Mouse (Mus musculus): ENCODE measurements around the gene Rhox3h.
"Not testable (repeated sequence)": the region's sequence is repeated elsewhere in the genome, so short reads cannot be mapped to it uniquely, and the experiment has no call there.

Rhox3h gene

GRCm38 (mm10) chrX:37668664-37669063 is at the start of gene Rhox3h:
Gene Rhox3h (minus strand): TSS chrX:37668764.
- DNase-seq (ENCODE audit: low read depth) = not testable (repeated sequence)

GRCm38 (mm10) chrX:37701821-37702387 is 33.3 kb upstream of the Rhox3h start:
- DNase-seq (ENCODE audit: low read depth) = no peak

GRCm38 (mm10) chrX:37692261-37692660 is 23.7 kb upstream of the Rhox3h start:
- DNase-seq (ENCODE audit: low read depth) = no peak

- no peak for DNase-seq (ENCODE audit: low read depth)
These were observed 14.6 kb upstream of the Rhox3h start for GRCm38 (mm10) chrX:37683031-37683715.

GRCm38 (mm10) chrX:37673177-37673576 is 4.6 kb upstream of the Rhox3h start, which contains the start of gene Rhox2h:
Gene Rhox2h (minus strand): TSS chrX:37673277.
- DNase-seq (ENCODE audit: low read depth) = not testable (repeated sequence)

GRCm38 (mm10) chrX:37651227-37651626 is 17.3 kb downstream of the Rhox3h start, which contains the start of gene Rhox4g:
Gene Rhox4g (minus strand): TSS chrX:37651327.
- not testable (repeated sequence) for DNase-seq (ENCODE audit: low read depth)

- DNase-seq (ENCODE audit: low read depth) = not testable (repeated sequence)
These were observed 25.2 kb downstream of the Rhox3h start, which contains the start of gene Rhox2g for GRCm38 (mm10) chrX:37643370-37643769. Gene Rhox2g (minus strand): TSS chrX:37643470.

GRCm38 (mm10) chrX:37628512-37628911 is 40.1 kb downstream of the Rhox3h start, which contains the start of gene Rhox3g:
Gene Rhox3g (minus strand): TSS chrX:37628612.
- not testable (repeated sequence) for DNase-seq (ENCODE audit: low read depth)

Measured in induced T-regulatory cell, adult 2 months (primary cell).